Mouse (Mus musculus): ENCODE measurements around the gene Vat1l.

Vat1l gene

GRCm38 (mm10) chr8:114344789-114345188 is 139.4 kb downstream of the Vat1l start:
- no peak for TF ChIP-seq GATA4 (IDR thresholded peaks at IDR 0.05; ENCODE audit: insufficient replicate concordance, low read length)

- TF ChIP-seq GATA4 (IDR thresholded peaks at IDR 0.05; ENCODE audit: insufficient replicate concordance, low read length), result no peak
Observed at GRCm38 (mm10) chr8:114346045-114346444, 140.6 kb downstream of the Vat1l start.

GRCm38 (mm10) chr8:114351643-114352427 is 146.4 kb downstream of the Vat1l start:
- TF ChIP-seq GATA4 (IDR thresholded peaks at IDR 0.05; ENCODE audit: insufficient replicate concordance, low read length), result no peak

DNA sequence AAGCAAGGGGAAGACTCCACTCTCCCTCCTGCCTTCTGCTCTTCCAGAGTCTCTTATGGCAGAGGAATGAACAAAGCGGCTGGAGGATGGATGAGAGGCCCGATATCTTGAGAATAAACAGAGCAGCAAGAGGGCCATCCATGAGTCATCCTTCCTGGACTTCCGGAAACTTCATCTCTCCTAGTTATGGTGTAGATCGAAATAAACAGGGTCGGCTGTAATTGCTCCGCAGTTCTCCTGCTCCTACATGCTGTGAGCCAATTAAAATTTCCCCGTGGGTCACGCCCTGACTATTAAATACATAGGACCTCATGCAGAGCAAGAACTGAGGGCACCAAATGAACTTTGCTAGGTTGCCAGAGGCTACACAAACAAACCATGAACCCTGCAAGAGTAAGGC is 155.1 kb downstream of the Vat1l start:
- no peak for TF ChIP-seq GATA4 (IDR thresholded peaks at IDR 0.05; ENCODE audit: insufficient replicate concordance, low read length)

DNA sequence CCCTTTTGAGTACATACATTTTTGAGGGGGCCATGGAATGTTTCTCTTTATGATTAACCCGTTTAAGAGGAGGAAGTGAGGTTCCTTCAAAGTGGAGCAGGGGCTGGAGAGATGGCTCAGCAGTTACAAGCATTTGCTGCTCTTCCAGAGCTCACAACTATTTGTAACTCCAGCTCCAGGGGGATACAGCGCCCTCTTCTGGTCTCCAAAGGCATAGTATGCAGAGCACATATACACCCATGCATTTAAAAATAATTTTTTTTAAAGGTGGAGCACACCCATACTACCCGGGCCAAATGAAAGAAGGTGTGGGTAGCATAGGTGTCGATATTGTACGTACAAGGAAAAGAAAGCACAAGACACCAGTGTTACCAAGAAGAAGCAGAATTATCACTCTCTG is 157.8 kb downstream of the Vat1l start:
- TF ChIP-seq GATA4 (IDR thresholded peaks at IDR 0.05; ENCODE audit: insufficient replicate concordance, low read length), result no peak

DNA sequence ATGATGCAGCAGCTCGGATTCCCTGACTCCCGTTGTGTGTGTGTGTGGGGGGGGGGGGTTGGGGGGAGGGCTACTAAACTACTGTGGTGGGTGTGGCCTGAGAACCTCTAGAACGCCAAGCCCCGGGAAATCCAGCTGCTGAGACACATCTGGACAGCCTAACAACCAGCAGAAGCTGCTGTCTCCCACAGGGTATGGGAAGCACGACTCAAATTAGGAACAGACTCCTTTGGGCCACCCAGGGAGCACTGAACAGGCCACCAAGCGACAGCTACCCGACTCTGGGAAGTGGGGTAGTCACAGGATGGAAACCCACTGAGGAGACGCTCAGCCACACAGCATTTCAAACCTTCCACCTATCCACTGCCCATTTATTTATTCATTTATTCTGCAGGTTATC is 158.2 kb downstream of the Vat1l start:
- no peak for TF ChIP-seq GATA4 (IDR thresholded peaks at IDR 0.05; ENCODE audit: insufficient replicate concordance, low read length)

- no peak for TF ChIP-seq GATA4 (IDR thresholded peaks at IDR 0.05; ENCODE audit: insufficient replicate concordance, low read length)
Observed at GRCm38 (mm10) chr8:114369038-114369976, 163.9 kb downstream of the Vat1l start.

GRCm38 (mm10) chr8:114374390-114374789 is 169.0 kb downstream of the Vat1l start:
- TF ChIP-seq GATA4 (IDR thresholded peaks at IDR 0.05; ENCODE audit: insufficient replicate concordance, low read length), result no peak

DNA sequence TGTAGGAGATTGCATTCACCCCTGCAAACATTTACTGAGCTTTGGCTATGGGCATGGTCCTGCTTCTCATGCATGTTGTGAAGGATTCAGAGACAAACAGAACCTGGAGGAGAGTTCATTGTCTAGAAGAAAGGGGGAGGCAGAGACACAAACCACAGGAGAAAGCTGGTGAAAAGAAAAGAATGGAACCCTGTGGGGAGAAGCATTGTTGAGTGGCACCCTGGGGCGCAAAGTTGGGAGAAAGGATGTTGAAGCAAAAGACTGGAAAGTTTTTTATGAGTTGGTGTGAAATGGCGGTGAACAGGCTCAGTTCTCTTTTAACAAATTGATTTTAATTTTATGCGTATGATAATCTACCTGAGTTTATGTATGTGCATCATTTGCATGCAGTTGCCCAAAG is 178.8 kb downstream of the Vat1l start:
- no peak for TF ChIP-seq GATA4 (IDR thresholded peaks at IDR 0.05; ENCODE audit: insufficient replicate concordance, low read length)

- TF ChIP-seq GATA4 (IDR thresholded peaks at IDR 0.05; ENCODE audit: insufficient replicate concordance, low read length), result no peak
Observed at GRCm38 (mm10) chr8:114387494-114387893, 182.1 kb downstream of the Vat1l start.

DNA sequence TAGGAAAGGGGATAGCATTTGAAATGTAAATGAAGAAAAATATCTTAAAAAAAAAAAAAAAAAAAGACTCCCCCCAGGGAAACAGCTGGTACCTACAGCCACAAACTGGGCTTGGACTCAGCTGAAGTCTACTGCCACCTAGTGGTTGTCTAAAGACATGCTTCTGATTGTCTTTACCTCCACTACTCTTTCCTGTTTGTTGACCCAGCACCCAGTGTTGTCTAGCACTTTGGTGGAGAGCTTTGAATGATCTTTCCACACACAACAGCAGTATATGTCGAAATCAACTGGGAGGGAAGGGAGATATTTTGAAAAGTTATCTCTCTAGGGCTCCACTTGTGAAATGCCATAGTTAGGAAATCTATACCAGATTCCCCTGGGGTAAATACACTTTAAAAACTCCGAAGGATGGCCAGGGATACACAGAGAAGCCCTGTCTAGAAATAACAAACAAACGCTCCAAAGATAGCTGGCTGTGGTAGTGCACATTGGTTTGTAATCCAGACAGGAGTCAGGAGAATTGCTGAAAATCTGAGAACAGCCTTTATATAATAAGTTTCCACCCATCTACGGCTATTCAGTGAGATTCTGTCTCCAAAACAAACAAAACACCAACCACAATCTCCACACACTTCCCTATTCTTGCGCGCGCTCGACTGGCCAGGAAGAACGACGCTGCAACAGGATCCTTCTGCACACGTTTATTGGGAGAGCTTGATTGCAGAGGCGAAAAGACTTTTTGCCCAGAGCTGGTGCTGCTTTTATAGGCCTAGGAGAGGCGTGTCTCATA is 185.2 kb downstream of the Vat1l start:
- TF ChIP-seq GATA4 (IDR thresholded peaks at IDR 0.05; ENCODE audit: insufficient replicate concordance, low read length), result no peak

DNA sequence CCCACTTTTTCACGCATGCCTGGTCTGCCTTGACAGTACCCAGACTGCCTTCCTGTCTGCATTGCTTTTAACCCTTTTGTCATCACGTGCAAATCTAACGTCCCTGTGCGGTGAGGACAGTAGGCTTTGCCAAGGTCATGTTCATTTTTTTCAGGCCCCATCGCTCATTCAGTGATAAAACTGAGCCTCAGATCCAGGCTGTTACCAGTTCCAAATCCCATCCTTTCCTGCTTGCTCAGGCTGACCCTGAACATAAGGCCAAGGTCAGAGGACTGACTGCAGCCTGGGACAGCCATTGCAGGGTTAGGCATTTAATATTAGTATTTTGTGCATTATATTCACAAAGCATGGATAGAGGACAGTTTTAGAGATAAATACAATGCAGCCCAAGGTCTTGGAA is 192.9 kb downstream of the Vat1l start:
- TF ChIP-seq GATA4 (IDR thresholded peaks at IDR 0.05; ENCODE audit: insufficient replicate concordance, low read length), result no peak

DNA sequence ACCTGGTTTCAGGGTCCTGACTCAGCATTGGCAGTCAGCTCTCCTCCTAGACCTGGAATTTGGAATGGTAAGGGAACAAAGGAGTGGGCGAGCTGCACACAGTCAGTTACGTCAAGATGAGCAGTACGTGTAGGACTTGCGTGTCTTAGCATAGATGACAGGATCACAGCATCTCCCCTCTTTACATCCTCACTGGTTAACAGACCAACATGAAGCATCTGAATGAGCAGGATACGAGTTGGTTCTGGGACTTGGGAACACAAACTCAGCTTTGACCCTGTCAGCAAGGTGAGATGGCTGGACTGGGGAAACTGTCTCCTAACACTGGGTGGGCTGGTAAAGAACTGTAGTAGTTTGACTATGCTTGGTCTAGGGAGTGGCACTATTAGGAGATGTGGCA is 193.9 kb downstream of the Vat1l start:
- no peak for TF ChIP-seq GATA4 (IDR thresholded peaks at IDR 0.05; ENCODE audit: insufficient replicate concordance, low read length)

DNA sequence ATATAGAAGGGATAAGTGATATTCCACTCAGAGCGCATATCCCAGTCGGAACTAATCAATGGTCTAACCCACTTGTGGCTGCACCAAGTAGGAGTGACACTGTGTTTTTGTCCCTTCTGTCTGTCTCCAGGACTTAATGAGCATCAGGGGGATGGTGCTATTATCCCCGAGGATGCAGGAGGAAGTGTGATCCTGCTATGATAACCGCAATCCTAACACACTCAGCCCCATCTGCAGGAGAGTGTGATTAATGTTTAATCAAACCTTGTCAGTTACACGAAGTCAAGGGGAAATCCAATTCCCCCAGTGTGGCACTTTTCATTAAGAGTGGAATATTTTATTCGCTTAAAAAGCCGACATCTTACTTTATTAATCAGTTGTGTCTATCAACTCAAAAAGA is 196.3 kb downstream of the Vat1l start:
- TF ChIP-seq GATA4 (IDR thresholded peaks at IDR 0.05; ENCODE audit: insufficient replicate concordance, low read length), result no peak

GRCm38 (mm10) chr8:114411421-114411820 is 206.0 kb downstream of the Vat1l start:
- TF ChIP-seq GATA4 (IDR thresholded peaks at IDR 0.05; ENCODE audit: insufficient replicate concordance, low read length), result no peak

Measured in liver, adult (tissue).